Mouse (Mus musculus): ENCODE data around the gene Ano8. TPM values are rescaled to one million over a fixed set of nuclear protein-coding genes. Genes with fewer than 3 reads are reported as not detected.

Ano8 gene
- polyA plus RNA-seq, 1 experiment from 2014 or later, result 2.3 TPM

DNA sequence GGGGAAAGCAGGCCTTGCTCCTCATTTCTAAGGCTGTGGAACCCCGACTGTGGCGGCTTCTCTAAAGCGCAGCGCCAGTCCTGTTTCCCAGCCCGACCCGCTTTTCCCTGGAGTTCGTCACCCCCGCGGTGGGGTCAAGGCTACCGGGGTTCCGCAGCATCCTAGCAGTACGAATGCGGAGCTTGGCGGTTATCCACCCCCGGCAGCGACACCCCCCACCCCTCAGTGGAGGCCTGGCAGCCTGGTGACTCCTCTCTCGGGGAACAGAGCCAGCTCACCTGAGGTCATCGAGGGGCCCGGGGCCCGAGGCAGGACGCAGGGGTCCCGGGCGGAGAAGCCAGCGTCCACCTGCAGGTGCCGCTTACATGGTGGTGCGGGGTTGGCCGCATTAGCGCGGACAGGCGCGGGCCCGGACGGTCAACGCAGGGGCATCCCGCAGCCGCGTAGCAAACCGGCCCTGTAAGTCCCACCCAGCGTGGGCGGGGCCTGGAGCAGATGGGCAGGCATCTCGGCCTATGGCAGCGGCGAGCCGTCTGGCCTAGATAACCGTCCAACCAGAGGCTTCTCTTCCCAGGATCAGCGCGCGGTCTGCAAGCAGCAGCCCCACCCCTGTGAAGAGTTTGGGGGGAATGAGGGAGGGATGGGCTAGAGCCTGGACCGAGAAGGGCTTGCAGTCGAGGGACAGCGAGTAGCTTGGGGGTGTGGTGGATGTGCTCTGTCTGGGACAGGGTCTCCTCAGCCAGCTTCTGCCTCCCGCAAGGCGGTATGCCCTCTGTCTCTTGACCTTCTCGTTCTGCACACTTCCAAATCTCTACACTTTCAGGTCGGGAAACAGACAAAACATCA lies 22.4 kb downstream of the Ano8 start, which contains the start of gene Abhd8:
Gene Abhd8 (minus strand): TSS at position 468 of the 846 bp plus-strand sequence.
- peak; percentile 85 for ATAC-seq (ENCODE audit: insufficient number of reproducible peaks, insufficient read depth, low FRiP score, low read depth)
- H3K4me2 ChIP-seq (replicated peaks; ENCODE audit: low read depth, low read length), result peak within 1 kb of the TSS; percentile 87
- H3K27me3 ChIP-seq (ENCODE audit: control insufficient read depth, insufficient read depth, low read length), result no peaks in the 10 kb centered on the region
- peak within 1 kb of the TSS; percentile 86 for H3K27ac ChIP-seq (ENCODE audit: low read length)
- under 1% methylated on average over 55 of the region's 55 CpGs for WGBS
- H3K4me3 ChIP-seq (ENCODE audit: low read depth, low read length), result peak within 1 kb of the TSS; percentile 82
- no peaks in the 10 kb centered on the region for H3K9me3 ChIP-seq (ENCODE audit: control insufficient read depth, low read depth, low read length)
- peaks cover 14% of the 10 kb centered on the region for H3K36me3 ChIP-seq (ENCODE audit: control insufficient read depth, insufficient read depth, low read length)
- H3K4me1 ChIP-seq (ENCODE audit: control insufficient read depth, insufficient read depth, low read length), result peaks cover 22% of the 10 kb centered on the region; the same call in 1 of the 2 replicates
- H3K9ac ChIP-seq (replicated peaks; ENCODE audit: low read depth, low read length), result peak within 1 kb of the TSS; percentile 74

- Histone ChIP-seq H3K9ac (replicated peaks; ENCODE audit: low read depth, low read length) (peak overlapping the region; percentile 74), H3K27ac (ENCODE audit: low read length) (0 out of 2 replicates have a peak overlapping the region, but pooled peaks have one; percentile 44), H3K4me2 (replicated peaks; ENCODE audit: low read depth, low read length) (peak overlapping the region; percentile 87), H3K4me3 (ENCODE audit: low read depth, low read length) (peak overlapping the region; percentile 82), H3K4me1 (ENCODE audit: control insufficient read depth, insufficient read depth, low read length) (peaks cover 22% of the 10 kb centered on the region; the same call in 1 of the 2 replicates), H3K9me3 (ENCODE audit: control insufficient read depth, low read depth, low read length) (no peaks in the 10 kb centered on the region), H3K27me3 (ENCODE audit: control insufficient read depth, insufficient read depth, low read length) (no peaks in the 10 kb centered on the region), H3K36me3 (ENCODE audit: control insufficient read depth, insufficient read depth, low read length) (peaks cover 19% of the 10 kb centered on the region)
- no peak for ATAC-seq (ENCODE audit: insufficient number of reproducible peaks, insufficient read depth, low FRiP score, low read depth)
- WGBS, result 3% methylated on average over 16 of the region's 16 CpGs
These were observed 23.0 kb downstream of the Ano8 start for GRCm38 (mm10) chr8:71462786-71463185.

- 62% methylated on average over 4 of the region's 4 CpGs for WGBS
- Histone ChIP-seq H3K9ac (replicated peaks; ENCODE audit: low read depth, low read length) (no peak overlapping the region), H3K4me1 (ENCODE audit: control insufficient read depth, insufficient read depth, low read length) (peaks cover 22% of the 10 kb centered on the region; the same call in 1 of the 2 replicates), H3K4me2 (replicated peaks; ENCODE audit: low read depth, low read length) (peak overlapping the region; percentile 87), H3K27ac (ENCODE audit: low read length) (no peak overlapping the region), H3K4me3 (ENCODE audit: low read depth, low read length) (peak overlapping the region; percentile 82; the same call in 1 of the 2 replicates), H3K9me3 (ENCODE audit: control insufficient read depth, low read depth, low read length) (no peaks in the 10 kb centered on the region), H3K36me3 (ENCODE audit: control insufficient read depth, insufficient read depth, low read length) (peaks cover 21% of the 10 kb centered on the region), H3K27me3 (ENCODE audit: control insufficient read depth, insufficient read depth, low read length) (no peaks in the 10 kb centered on the region)
- ATAC-seq (ENCODE audit: insufficient number of reproducible peaks, insufficient read depth, low FRiP score, low read depth), result no peak
These were observed 23.6 kb downstream of the Ano8 start for GRCm38 (mm10) chr8:71462191-71462590.

DNA sequence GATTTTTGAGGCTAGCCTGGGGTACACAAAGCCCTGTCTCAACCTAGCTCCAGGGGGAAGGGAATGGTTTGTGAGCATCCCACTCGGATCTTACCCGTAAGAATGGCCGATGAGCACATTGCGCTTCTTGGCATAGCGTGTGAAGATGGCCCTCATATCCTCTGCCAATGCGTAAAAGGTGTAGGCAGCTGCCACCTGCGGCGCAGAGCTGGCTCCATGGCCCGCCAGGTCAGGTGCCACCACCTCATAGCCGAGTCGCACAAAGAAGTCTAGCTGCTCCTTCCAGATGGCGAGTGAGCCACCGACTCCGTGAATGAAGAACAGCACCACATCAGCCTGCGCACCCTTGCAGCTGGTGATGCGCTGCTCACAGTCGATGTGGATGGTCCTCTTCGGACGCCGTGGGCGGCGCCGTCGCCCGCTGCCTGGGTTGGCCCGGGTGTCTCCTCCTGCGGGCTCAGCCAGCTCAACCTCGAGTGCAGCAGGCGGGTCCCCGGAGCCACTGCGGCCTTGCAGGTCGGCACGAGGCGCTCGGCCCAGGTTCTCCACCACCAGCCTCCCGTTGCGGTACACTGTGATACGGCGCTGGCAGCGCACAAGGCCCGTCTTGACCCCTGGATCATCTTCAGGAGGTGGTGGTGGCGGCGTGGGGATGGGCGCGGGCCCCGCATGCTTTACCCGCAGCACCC lies 24.5 kb downstream of the Ano8 start:
- H3K4me2 ChIP-seq (replicated peaks; ENCODE audit: low read depth, low read length), result no peak overlapping the region
- no peak overlapping the region for H3K4me3 ChIP-seq (ENCODE audit: low read depth, low read length)
- no peak for ATAC-seq (ENCODE audit: insufficient number of reproducible peaks, insufficient read depth, low FRiP score, low read depth)
- H3K9me3 ChIP-seq (ENCODE audit: control insufficient read depth, low read depth, low read length), result no peaks in the 10 kb centered on the region
- no peak overlapping the region for H3K9ac ChIP-seq (replicated peaks; ENCODE audit: low read depth, low read length)
- peaks cover 21% of the 10 kb centered on the region for H3K36me3 ChIP-seq (ENCODE audit: control insufficient read depth, insufficient read depth, low read length)
- H3K27me3 ChIP-seq (ENCODE audit: control insufficient read depth, insufficient read depth, low read length), result no peaks in the 10 kb centered on the region
- 81% methylated on average over 47 of the region's 47 CpGs for WGBS
- peaks cover 22% of the 10 kb centered on the region; the same call in 1 of the 2 replicates for H3K4me1 ChIP-seq (ENCODE audit: control insufficient read depth, insufficient read depth, low read length)
- no peak overlapping the region for H3K27ac ChIP-seq (ENCODE audit: low read length)

DNA sequence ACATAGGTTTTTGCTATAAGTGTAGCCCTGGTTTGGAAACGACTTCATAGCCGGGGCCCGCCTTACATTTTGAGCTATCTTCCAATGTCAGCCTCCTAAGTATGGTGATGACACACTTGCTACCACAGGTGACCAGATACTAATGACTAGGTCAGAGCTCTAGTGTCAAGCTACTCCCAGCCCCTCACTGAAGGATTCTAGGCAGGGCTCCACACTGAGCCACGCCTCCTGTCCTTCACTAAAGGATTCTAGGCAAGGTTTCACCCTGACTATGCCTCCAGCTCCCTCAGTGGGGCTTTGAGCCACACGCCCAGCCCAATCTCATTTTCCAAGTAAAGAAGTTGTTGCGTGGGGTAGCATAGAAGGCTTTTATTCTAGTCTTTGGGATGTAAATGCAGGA lies 25.0 kb downstream of the Ano8 start:
- H3K27ac ChIP-seq (ENCODE audit: low read length), result no peak overlapping the region
- peaks cover 21% of the 10 kb centered on the region for H3K36me3 ChIP-seq (ENCODE audit: control insufficient read depth, insufficient read depth, low read length)
- no peak for ATAC-seq (ENCODE audit: insufficient number of reproducible peaks, insufficient read depth, low FRiP score, low read depth)
- no peaks in the 10 kb centered on the region for H3K9me3 ChIP-seq (ENCODE audit: control insufficient read depth, low read depth, low read length)
- H3K4me2 ChIP-seq (replicated peaks; ENCODE audit: low read depth, low read length), result no peak overlapping the region
- peaks cover 21% of the 10 kb centered on the region; the same call in 1 of the 2 replicates for H3K4me1 ChIP-seq (ENCODE audit: control insufficient read depth, insufficient read depth, low read length)
- WGBS, result 92% methylated on average over 6 of the region's 6 CpGs
- H3K9ac ChIP-seq (replicated peaks; ENCODE audit: low read depth, low read length), result no peak overlapping the region
- no peak overlapping the region for H3K4me3 ChIP-seq (ENCODE audit: low read depth, low read length)
- H3K27me3 ChIP-seq (ENCODE audit: control insufficient read depth, insufficient read depth, low read length), result no peaks in the 10 kb centered on the region

DNA sequence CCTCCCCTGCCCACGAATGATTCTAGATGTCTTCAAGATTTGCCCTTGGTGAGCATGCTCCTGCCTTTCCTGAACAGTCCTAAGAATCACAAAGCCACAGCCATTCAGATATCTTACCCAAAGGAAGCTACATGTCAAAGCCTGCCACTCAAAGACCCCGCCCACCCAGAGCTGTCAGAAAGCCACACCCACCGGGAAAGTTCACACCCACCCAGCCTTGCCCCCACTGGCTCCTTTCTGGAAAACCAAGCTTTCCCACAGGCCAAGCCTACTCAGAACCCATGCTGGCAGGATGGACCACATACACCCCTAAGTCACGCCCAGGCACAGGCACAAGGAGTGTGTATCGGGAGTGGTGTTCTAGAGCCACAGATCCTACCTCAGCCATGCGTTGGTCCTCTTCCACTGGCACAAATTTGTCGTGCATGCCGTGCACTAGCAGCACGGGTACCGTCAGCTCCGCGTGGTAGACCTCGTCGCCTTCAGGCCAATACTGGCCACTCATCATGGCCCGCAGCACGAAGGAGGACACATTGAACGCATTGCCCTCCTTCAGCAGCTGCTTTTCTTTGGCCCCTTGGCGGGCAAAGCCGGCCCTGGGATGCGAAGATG lies 28.0 kb downstream of the Ano8 start:
- Histone ChIP-seq H3K27me3 (ENCODE audit: control insufficient read depth, insufficient read depth, low read length) (no peaks in the 10 kb centered on the region), H3K36me3 (ENCODE audit: control insufficient read depth, insufficient read depth, low read length) (peaks cover 21% of the 10 kb centered on the region), H3K4me3 (ENCODE audit: low read depth, low read length) (no peak overlapping the region), H3K9me3 (ENCODE audit: control insufficient read depth, low read depth, low read length) (no peaks in the 10 kb centered on the region), H3K27ac (ENCODE audit: low read length) (no peak overlapping the region), H3K4me1 (ENCODE audit: control insufficient read depth, insufficient read depth, low read length) (peaks cover 12% of the 10 kb centered on the region; the same call in 1 of the 2 replicates), H3K9ac (replicated peaks; ENCODE audit: low read depth, low read length) (no peak overlapping the region), H3K4me2 (replicated peaks; ENCODE audit: low read depth, low read length) (no peak overlapping the region)
- 82% methylated on average over 20 of the region's 20 CpGs for WGBS
- no peak for ATAC-seq (ENCODE audit: insufficient number of reproducible peaks, insufficient read depth, low FRiP score, low read depth)

DNA sequence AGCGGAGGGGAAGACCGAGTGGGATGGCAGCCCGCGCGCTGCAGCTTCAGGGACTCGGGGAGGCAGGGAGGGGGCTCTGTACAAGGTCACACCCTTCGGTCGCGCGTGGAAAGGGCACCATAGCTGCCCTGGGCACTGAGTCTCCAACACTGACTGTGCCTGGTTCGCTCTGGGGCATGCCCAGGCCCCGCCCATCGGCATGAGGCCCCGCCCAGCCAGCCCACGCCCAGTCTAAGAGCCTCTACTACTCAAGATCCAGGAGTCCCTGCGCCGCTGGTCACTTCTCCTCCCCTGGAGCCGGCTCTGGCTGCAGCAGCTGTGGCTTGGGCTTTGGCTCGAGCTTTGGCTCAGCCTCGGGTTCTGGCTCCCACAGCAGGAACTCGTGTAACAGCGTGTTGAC lies 28.9 kb downstream of the Ano8 start:
- no peak for ATAC-seq (ENCODE audit: insufficient number of reproducible peaks, insufficient read depth, low FRiP score, low read depth)

DNA sequence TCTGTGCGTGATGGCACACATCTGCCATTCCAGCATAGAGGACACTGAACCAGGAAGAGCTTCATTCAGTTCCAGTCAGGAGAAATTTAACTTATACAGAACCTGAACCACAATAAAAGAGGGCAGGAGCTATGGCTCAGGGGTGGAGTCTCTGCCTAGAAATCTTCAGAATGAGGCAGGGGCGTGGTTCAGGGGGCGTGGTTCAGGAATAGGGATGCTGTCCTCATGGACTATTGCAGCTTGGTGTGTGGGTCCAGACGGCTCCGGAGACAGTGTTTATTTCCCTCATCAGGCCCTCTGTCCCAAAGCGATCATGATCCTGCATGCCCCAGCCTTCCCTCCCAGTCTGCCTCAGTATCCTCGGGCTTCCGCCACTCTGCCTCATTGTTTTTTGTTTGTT lies 31.1 kb downstream of the Ano8 start:
- ATAC-seq (ENCODE audit: insufficient number of reproducible peaks, insufficient read depth, low FRiP score, low read depth), result no peak
- H3K4me3 ChIP-seq (ENCODE audit: low read depth, low read length), result no peak overlapping the region
- H3K4me2 ChIP-seq (replicated peaks; ENCODE audit: low read depth, low read length), result no peak overlapping the region
- no peaks in the 10 kb centered on the region for H3K9me3 ChIP-seq (ENCODE audit: control insufficient read depth, low read depth, low read length)
- no peaks in the 10 kb centered on the region for H3K4me1 ChIP-seq (ENCODE audit: control insufficient read depth, insufficient read depth, low read length)
- WGBS, result 77% methylated on average over 8 of the region's 8 CpGs
- no peak overlapping the region for H3K27ac ChIP-seq (ENCODE audit: low read length)
- no peak overlapping the region for H3K9ac ChIP-seq (replicated peaks; ENCODE audit: low read depth, low read length)
- H3K36me3 ChIP-seq (ENCODE audit: control insufficient read depth, insufficient read depth, low read length), result peaks cover 14% of the 10 kb centered on the region; the same call in 1 of the 2 replicates
- H3K27me3 ChIP-seq (ENCODE audit: control insufficient read depth, insufficient read depth, low read length), result no peaks in the 10 kb centered on the region

More for the DNA sequence above, 28.9 kb downstream of the Ano8 start:
- Histone ChIP-seq H3K36me3 (ENCODE audit: control insufficient read depth, insufficient read depth, low read length) (peaks cover 21% of the 10 kb centered on the region), H3K27me3 (ENCODE audit: control insufficient read depth, insufficient read depth, low read length) (no peaks in the 10 kb centered on the region), H3K9ac (replicated peaks; ENCODE audit: low read depth, low read length) (no peak overlapping the region), H3K4me2 (replicated peaks; ENCODE audit: low read depth, low read length) (no peak overlapping the region), H3K4me1 (ENCODE audit: control insufficient read depth, insufficient read depth, low read length) (0 out of 2 replicates have a peak, but pooled peaks cover 3% of the 10 kb centered on the region), H3K4me3 (ENCODE audit: low read depth, low read length) (no peak overlapping the region), H3K9me3 (ENCODE audit: control insufficient read depth, low read depth, low read length) (no peaks in the 10 kb centered on the region), H3K27ac (ENCODE audit: low read length) (no peak overlapping the region)
- 37% methylated on average over 19 of the region's 22 CpGs for WGBS

Data from stomach, embryonic 14.5 days (tissue).